ENCODE assay signal across 15 mouse cellular contexts in the genomic region with DNA sequence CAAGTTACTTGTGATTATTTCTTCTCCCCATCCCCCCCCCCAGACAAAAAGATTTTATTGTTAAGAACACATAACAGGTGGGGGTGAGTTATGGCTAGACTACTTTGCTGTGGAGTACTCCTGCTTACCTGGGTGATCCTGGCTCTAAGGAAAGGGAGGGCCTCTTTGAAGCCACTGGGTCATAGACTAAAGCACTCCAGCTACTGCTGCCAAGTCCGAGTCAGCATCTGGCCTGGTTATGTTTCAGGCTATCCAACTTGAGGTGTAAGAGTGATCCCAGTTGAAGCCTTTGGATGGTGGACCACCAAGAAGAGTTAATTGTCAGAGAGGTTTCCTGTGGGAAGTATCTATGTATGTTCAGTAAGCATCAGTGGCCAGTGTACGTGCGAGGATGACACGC. TPM values are rescaled to one million over a fixed set of nuclear protein-coding genes. Genes with fewer than 3 reads are reported as not detected.
A peak's percentile ranks its signal among the peaks of the same experiment; 100 is the strongest.
DNase-seq lines count a peak whose midpoint lies in the region; ATAC-seq and TF ChIP-seq lines count a peak whose summit lies in the region.
"Had no signal": no experiment of that assay in that cellular context is flagged by ENCODE, and none has a peak within 500 bp of the region (broad histone marks: within the 10 kb centered on the region; RNA-seq: fewer than 3 reads in every experiment).

No protein-coding gene starts in this region.

- H3K4me3 ChIP-seq in heart, embryonic 15.5 days = no peak overlapping the region
- no peak overlapping the region for H3K4me3 ChIP-seq in liver, postnatal 0 days (ENCODE audit: low read depth, low read length)
- no peak overlapping the region for H3K4me3 ChIP-seq in embryonic fibroblast, embryonic 13.5 days (ENCODE audit: insufficient read depth, low read length)
- H3K4me3 ChIP-seq in macrophage (ENCODE audit: inconsistent target) = no peak overlapping the region
- H3K4me3 ChIP-seq: embryonic facial prominence, embryonic 13.5 days; forebrain, embryonic 15.5 days; limb, embryonic 10.5 days had no signal

- no peak for ATAC-seq in heart, embryonic 15.5 days (replicated peaks; ENCODE audit: insufficient number of reproducible peaks, insufficient read depth, low FRiP score, low read depth)
- ATAC-seq in liver, postnatal 0 days = no peak
- ATAC-seq: hindbrain, embryonic 16.5 days; intestine, postnatal 0 days had no signal

- TF ChIP-seq EP300 in liver, postnatal 0 days (IDR thresholded peaks at IDR 0.05; ENCODE audit: low read depth) = no peak

- H3K9me3 ChIP-seq in heart, embryonic 15.5 days (replicated peaks) = no peaks in the 10 kb centered on the region
- no peaks in the 10 kb centered on the region for H3K9me3 ChIP-seq in liver, postnatal 0 days (ENCODE audit: low read length)
- H3K9me3 ChIP-seq: embryonic facial prominence, embryonic 13.5 days; forebrain, embryonic 15.5 days; limb, embryonic 10.5 days had no signal

- no peaks in the 10 kb centered on the region for H3K27me3 ChIP-seq in heart, embryonic 15.5 days
- no peaks in the 10 kb centered on the region for H3K27me3 ChIP-seq in liver, postnatal 0 days (ENCODE audit: insufficient read depth, low read length)
- H3K27me3 ChIP-seq: forebrain, embryonic 15.5 days had no signal

- peaks cover 29% of the 10 kb centered on the region for H3K4me1 ChIP-seq in heart, embryonic 15.5 days (replicated peaks)
- H3K4me1 ChIP-seq in liver, postnatal 0 days (ENCODE audit: insufficient read depth) = peaks cover 13% of the 10 kb centered on the region; the same call in 1 of the 2 replicates
- peaks cover 16% of the 10 kb centered on the region for H3K4me1 ChIP-seq in embryonic fibroblast, embryonic 13.5 days (ENCODE audit: control insufficient read depth, insufficient read depth, low read length)
- H3K4me1 ChIP-seq: embryonic facial prominence, embryonic 13.5 days; forebrain, embryonic 15.5 days; limb, embryonic 10.5 days had no signal

- peak overlapping the region; percentile 71 for H3K27ac ChIP-seq in heart, embryonic 15.5 days
- peak overlapping the region; percentile 34; the same call in 1 of the 2 replicates for H3K27ac ChIP-seq in liver, postnatal 0 days (ENCODE audit: low read depth)
- H3K27ac ChIP-seq in embryonic fibroblast, embryonic 13.5 days (ENCODE audit: insufficient read depth, low read length) = peak overlapping the region; percentile 95
- H3K27ac ChIP-seq in macrophage = peak overlapping the region; percentile 40; the same call in 1 of the 2 replicates
- H3K27ac ChIP-seq: embryonic facial prominence, embryonic 13.5 days; forebrain, embryonic 15.5 days; limb, embryonic 10.5 days had no signal

- intact Hi-C loops in heart, postnatal 10 days (cut with DNase I) = no loop called here

- H3K79me2 ChIP-seq in macrophage (ENCODE audit: inconsistent target) = peaks cover 99% of the 10 kb centered on the region

- no peak overlapping the region for H3K9ac ChIP-seq in heart, embryonic 15.5 days
- H3K9ac ChIP-seq in liver, postnatal 0 days (replicated peaks) = no peak overlapping the region
- H3K9ac ChIP-seq: embryonic facial prominence, embryonic 13.5 days; forebrain, embryonic 15.5 days had no signal

- TF ChIP-seq POLR2A in embryonic fibroblast, embryonic 13.5 days (IDR thresholded peaks at IDR 0.05; ENCODE audit: low read depth, low read length) = no peak

- H3K4me2 ChIP-seq in heart, embryonic 15.5 days = no peak overlapping the region
- no peak overlapping the region for H3K4me2 ChIP-seq in liver, postnatal 0 days (ENCODE audit: low read depth, low read length)
- H3K4me2 ChIP-seq: embryonic facial prominence, embryonic 13.5 days; forebrain, embryonic 15.5 days; midbrain, embryonic 11.5 days had no signal

- DNase-seq in heart, postnatal 10 days = no peak
- no peak for DNase-seq in liver, postnatal 0 days
- DNase-seq in liver = no peak
- no peak for DNase-seq in embryo, embryonic 11 days
- DNase-seq: cerebellum, adult 9-11 months; retina, postnatal 1 day had no signal

- 76% methylated on average over 4 of the region's 4 CpGs for WGBS in heart, embryonic 15.5 days
- 73% methylated on average over 4 of the region's 4 CpGs for WGBS in liver, postnatal 0 days (ENCODE audit: insufficient replicate concordance)
- WGBS in macrophage (ENCODE audit: missing documents) = 94% methylated on average over 4 of the region's 4 CpGs

- no peak for TF ChIP-seq CTCF in liver, postnatal 0 days (IDR thresholded peaks at IDR 0.05; ENCODE audit: low read depth)
- TF ChIP-seq CTCF in embryonic fibroblast, embryonic 13.5 days (IDR thresholded peaks at IDR 0.05; ENCODE audit: borderline replicate concordance, insufficient read depth, low read length) = no peak

- H3K36me3 ChIP-seq in heart, embryonic 15.5 days = no peaks in the 10 kb centered on the region
- H3K36me3 ChIP-seq in liver, postnatal 0 days (replicated peaks; ENCODE audit: insufficient read depth, low read length) = no peaks in the 10 kb centered on the region
- no peaks in the 10 kb centered on the region for H3K36me3 ChIP-seq in macrophage (ENCODE audit: inconsistent target)
- H3K36me3 ChIP-seq: embryonic facial prominence, embryonic 13.5 days; forebrain, embryonic 15.5 days; limb, embryonic 10.5 days had no signal

RNA-seq across cellular contexts. Expression of a gene that starts 39.7 kb away (rescaled TPM):
- polyA plus RNA-seq in heart, embryonic 15.5 days (2015; fragmentation: Nextera tagmentation; extraction: Ambion mirVana) = 172 and 194 TPM in 2 replicates
- total RNA-seq in heart, postnatal 10 days (2021) = 100 to 1,000 TPM; 219 to 224 TPM
- polyA plus RNA-seq in liver, postnatal 0 days (2015; fragmentation: Nextera tagmentation; extraction: Ambion mirVana) = 32.0 and 36.7 TPM in 2 replicates
- polyA plus RNA-seq in embryonic fibroblast, embryonic 13.5 days (2011; ENCODE audit: insufficient read length, low read depth, missing spikeins) = 473 and 817 TPM in 2 replicates
- 1,000 to 10,000 TPM in 2 of 26 experiments, 100 to 1,000 TPM in 24; 166 to 1,263 (median 461) TPM for total RNA-seq in macrophage (2018; cell fraction: chromatin; rRNA removed)
- 100 to 1,000 TPM; 404 to 776 (median 572) TPM for total RNA-seq in macrophage (2018; cell fraction: cytosol; rRNA removed)
- total RNA-seq in macrophage (2018; cell fraction: nucleus; rRNA removed) = 1,000 to 10,000 TPM in 3 of 26 experiments, 100 to 1,000 TPM in 23; 289 to 1,349 (median 715) TPM
- polyA plus RNA-seq in macrophage (2018) = 338 to 532 TPM (median 499 TPM) in 3 replicates

Comparison
In these comparisons a context has a peak if more than half of its experiments do, and no peak if none do; other contexts are left out.
1. H3K27ac ChIP-seq: peak in every context shown above with its lines; median percentile 95 in embryonic fibroblast, embryonic 13.5 days; 71 in heart, embryonic 15.5 days; 40 in macrophage; 34 in liver, postnatal 0 days.